ENCODE assay signal across 8 mouse cellular contexts in the genomic region with DNA sequence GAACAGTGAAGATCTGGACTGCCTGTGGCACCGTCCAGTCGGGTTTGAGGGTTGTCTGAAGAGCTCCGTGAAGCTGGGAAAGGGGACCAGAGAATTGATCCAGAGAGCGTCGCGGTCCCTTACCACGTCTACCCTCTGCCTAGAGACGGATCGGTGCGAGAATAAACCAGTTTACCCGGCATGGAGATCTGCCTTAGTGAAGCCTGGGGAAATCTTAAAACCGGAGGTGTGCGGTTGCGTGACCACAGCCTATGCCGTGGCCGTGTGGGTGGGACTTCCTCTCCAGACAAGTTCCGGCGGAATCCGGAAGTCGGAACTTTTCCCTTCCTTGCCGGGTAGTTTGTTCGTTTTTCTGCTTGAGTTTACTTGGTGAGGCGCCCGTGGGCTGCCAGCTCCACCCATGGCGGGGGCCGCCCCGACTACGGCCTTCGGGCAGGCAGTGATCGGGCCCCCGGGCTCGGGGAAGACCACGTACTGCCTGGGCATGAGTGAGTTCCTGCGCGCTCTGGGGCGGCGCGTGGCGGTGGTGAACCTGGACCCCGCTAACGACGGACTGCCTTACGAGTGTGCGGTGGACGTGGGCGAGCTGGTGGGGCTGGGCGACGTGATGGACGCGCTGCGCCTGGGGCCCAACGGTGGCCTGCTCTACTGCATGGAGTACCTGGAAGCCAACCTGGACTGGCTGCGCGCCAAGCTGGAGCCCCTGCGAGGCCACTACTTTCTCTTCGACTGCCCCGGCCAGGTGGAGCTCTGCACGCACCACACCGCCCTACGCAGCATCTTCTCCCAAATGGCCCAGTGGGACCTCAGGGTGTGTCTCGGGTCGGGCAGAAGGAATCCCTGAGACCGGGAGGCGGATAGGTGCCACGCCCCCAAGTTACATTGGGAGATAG. TPM values are rescaled to one million over a fixed set of nuclear protein-coding genes. Genes with fewer than 3 reads are reported as not detected.
DNase-seq lines count a peak whose midpoint lies in the region; ATAC-seq lines count a peak whose summit lies in the region.

A gene (plus strand): TSS at position 304 of the 893 bp plus-strand sequence.

- DNase-seq in Muller cell, postnatal 12 days (ENCODE audit: inconsistent ontology term): peak; percentile 73
- DNase-seq in cerebellum, adult 8-10 months: peak; percentile 63
- peak; percentile 81 for DNase-seq in hindbrain, embryonic 10.5 days (ENCODE audit: low spot score)
- peak; percentile 88 for DNase-seq in layer of hippocampus, adult 9-11 months
- peak; percentile 35 for DNase-seq in ovary, postnatal 10 days (ENCODE audit: low spot score)
- peak; percentile 91 for DNase-seq in thymus, postnatal 0 days (ENCODE audit: low spot score)

- H3K27ac ChIP-seq in hindbrain, embryonic 10.5 days: peak within 1 kb of the TSS; percentile 86
- peak within 1 kb of the TSS; percentile 78 for H3K27ac ChIP-seq in lung, embryonic 16.5 days (ENCODE audit: low read length)

- H3K9ac ChIP-seq in lung, embryonic 16.5 days (ENCODE audit: low read length): peak within 1 kb of the TSS; percentile 91

- H3K36me3 ChIP-seq in hindbrain, embryonic 10.5 days: peaks cover 79% of the 10 kb centered on the region
- peaks cover 9% of the 10 kb centered on the region for H3K36me3 ChIP-seq in lung, embryonic 16.5 days (ENCODE audit: control insufficient read depth, insufficient read depth, low read length)

- no peaks in the 10 kb centered on the region for H3K27me3 ChIP-seq in hindbrain, embryonic 10.5 days (ENCODE audit: insufficient read depth, poor library complexity, severe bottlenecking)
- H3K27me3 ChIP-seq in lung, embryonic 16.5 days (ENCODE audit: control insufficient read depth, insufficient read depth, low read depth, low read length): no peaks in the 10 kb centered on the region

- no peaks in the 10 kb centered on the region for H3K9me3 ChIP-seq in hindbrain, embryonic 10.5 days
- no peaks in the 10 kb centered on the region for H3K9me3 ChIP-seq in lung, embryonic 16.5 days (ENCODE audit: control insufficient read depth, low read length)

- peaks cover 33% of the 10 kb centered on the region for H3K4me1 ChIP-seq in hindbrain, embryonic 10.5 days (replicated peaks)
- peaks cover 11% of the 10 kb centered on the region for H3K4me1 ChIP-seq in lung, embryonic 16.5 days (replicated peaks; ENCODE audit: control insufficient read depth, insufficient read depth, low read length)

- ATAC-seq in frontal cortex, adult (ENCODE audit: low TSS enrichment): peak; percentile 97
- ATAC-seq in lung, embryonic 16.5 days (ENCODE audit: low read depth): peak; percentile 92

- H3K4me3 ChIP-seq in hindbrain, embryonic 10.5 days: peak within 1 kb of the TSS; percentile 88
- H3K4me3 ChIP-seq in lung, embryonic 16.5 days (ENCODE audit: low read length): peak within 1 kb of the TSS; percentile 99

- H3K4me2 ChIP-seq in lung, embryonic 16.5 days (ENCODE audit: low read depth, low read length): peak within 1 kb of the TSS; percentile 98

- WGBS in hindbrain, embryonic 10.5 days: 2% methylated on average over 65 of the region's 65 CpGs
- WGBS in lung, embryonic 16.5 days: under 1% methylated on average over 65 of the region's 65 CpGs

RNA-seq across cellular contexts. Expression of the gene that starts here (rescaled TPM):
- 28.5 and 29.1 TPM in 2 replicates for polyA plus RNA-seq in hindbrain, embryonic 10.5 days (2016; fragmentation: Nextera tagmentation; extraction: Ambion mirVana)
- 17.1 and 18.9 TPM in 2 replicates for polyA plus RNA-seq in lung, embryonic 16.5 days (2015; fragmentation: Nextera tagmentation; extraction: Ambion mirVana)
- polyA plus RNA-seq in thymus, postnatal 0 days (2015; fragmentation: Nextera tagmentation; extraction: Ambion mirVana): 23.4 and 25.9 TPM in 2 replicates

Comparison
In these comparisons a context has a peak if more than half of its experiments do, and no peak if none do; other contexts are left out.
1. Peak in every context shown above with its lines: DNase-seq, ATAC-seq, H3K4me3 ChIP-seq and H3K27ac ChIP-seq.
2. DNase-seq: peak in every context shown above with its lines; median percentile 91 in thymus, postnatal 0 days; 88 in layer of hippocampus, adult 9-11 months; 81 in hindbrain, embryonic 10.5 days; 73 in Muller cell, postnatal 12 days; 63 in cerebellum, adult 8-10 months; 35 in ovary, postnatal 10 days.